Mouse (Mus musculus): ENCODE data around the gene Jup. TPM values are rescaled to one million over a fixed set of nuclear protein-coding genes. Genes with fewer than 3 reads are reported as not detected.
"Not testable (repeated sequence)": the region's sequence is repeated elsewhere in the genome, so short reads cannot be mapped to it uniquely, and the experiment has no call there.

Gene Jup
- polyA plus RNA-seq, 1 experiment from 2014 or later, result 41.8 TPM

DNA sequence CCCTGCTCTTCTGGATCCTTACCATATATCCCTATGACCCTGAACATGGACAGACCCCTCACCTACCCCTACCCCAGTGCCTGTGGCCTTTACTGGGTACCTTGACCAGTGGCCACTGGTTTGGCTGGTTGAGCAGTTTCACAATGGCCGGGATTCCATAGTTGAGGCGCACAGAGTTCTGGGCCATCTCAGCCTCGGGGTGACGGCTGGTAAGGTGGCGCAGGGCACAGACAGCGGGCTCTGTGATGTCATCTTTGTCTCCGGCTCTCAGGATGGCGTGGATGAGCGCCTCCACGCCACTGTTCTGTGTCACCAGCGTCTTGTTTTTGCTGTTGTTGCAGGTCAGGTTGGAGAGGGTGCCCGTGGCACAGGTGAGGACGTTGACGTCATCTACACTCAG lies 19.6 kb downstream of the Jup start:
- Histone ChIP-seq H3K36me3 (peaks cover 79% of the 10 kb centered on the region), H3K27ac (no peak overlapping the region)

DNA sequence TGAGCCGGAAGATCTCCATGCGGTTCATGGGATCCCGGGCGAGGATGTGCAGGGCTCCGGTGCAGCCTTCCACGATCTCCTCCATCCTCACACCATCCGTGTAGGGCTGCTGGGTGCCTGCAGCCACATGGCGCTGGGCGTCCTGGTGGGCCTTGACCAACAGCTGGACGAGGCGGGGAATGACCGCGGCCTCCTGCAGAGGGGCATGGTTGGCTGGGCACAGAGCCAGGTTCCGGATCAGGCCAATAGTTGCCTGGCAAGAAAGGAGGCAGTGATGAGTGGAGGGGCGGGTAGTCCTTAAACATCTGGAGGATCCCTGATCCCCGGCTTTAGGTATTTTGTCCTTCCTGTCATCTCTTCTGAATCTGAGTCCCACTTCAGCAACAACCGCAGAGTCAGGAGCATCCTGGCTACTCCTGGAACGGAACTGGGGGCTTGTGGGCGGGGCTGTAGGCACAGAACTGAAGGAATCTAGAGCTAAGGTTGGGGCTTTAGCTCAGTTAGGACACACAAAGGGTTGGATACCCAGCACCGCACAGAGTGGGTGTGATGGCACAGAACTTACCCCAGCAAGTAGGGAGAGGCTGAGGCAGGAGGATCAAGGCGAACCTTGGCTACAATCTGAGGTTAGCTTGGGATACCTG lies 20.7 kb downstream of the Jup start:
- no peak overlapping the region for H3K4me3 ChIP-seq
- no peaks in the 10 kb centered on the region for H3K9me3 ChIP-seq (replicated peaks)
- peaks cover 76% of the 10 kb centered on the region for H3K36me3 ChIP-seq
- no peak for DNase-seq (ENCODE audit: low spot score)
- no peaks in the 10 kb centered on the region for H3K27me3 ChIP-seq (ENCODE audit: low read depth, poor library complexity, severe bottlenecking)
- H3K4me1 ChIP-seq, result peaks cover 13% of the 10 kb centered on the region
- no peak overlapping the region for H3K27ac ChIP-seq
- 94% methylated on average over 21 of the region's 21 CpGs for WGBS

More for the DNA sequence above, 19.6 kb downstream of the Jup start:
- peaks cover 4% of the 10 kb centered on the region; the same call in 1 of the 2 replicates for H3K4me1 ChIP-seq
- H3K9me3 ChIP-seq (replicated peaks), result no peaks in the 10 kb centered on the region
- H3K4me3 ChIP-seq, result no peak overlapping the region
- DNase-seq (ENCODE audit: low spot score), result no peak
- H3K27me3 ChIP-seq (ENCODE audit: low read depth, poor library complexity, severe bottlenecking), result no peaks in the 10 kb centered on the region
- WGBS, result 95% methylated on average over 14 of the region's 14 CpGs

DNA sequence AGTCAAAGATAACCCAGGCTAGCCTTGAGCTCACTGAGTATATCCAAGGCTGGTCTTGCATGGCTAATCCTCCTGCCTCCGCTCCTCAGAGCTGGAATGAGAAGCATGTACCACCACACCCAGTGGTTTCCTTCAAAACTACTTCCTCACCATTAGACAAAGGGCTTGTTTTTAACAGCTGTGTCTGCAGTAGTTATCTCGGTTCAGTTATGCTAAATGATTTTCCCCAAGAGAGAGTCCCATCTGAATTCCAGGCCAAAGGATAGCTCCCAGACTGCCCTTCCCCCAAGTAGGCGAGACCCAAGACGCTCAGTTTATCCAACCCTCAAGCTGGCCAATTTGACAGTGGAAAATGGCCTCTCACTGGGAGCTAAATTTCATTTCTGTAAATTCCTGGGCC lies 21.6 kb downstream of the Jup start:
- no peak for DNase-seq (ENCODE audit: low spot score)
- H3K4me1 ChIP-seq, result peaks cover 21% of the 10 kb centered on the region
- WGBS, result 89% methylated on average over 4 of the region's 4 CpGs
- H3K27ac ChIP-seq, result no peak overlapping the region
- no peaks in the 10 kb centered on the region for H3K9me3 ChIP-seq (replicated peaks)
- no peaks in the 10 kb centered on the region for H3K27me3 ChIP-seq (ENCODE audit: low read depth, poor library complexity, severe bottlenecking)
- no peak overlapping the region for H3K4me3 ChIP-seq
- H3K36me3 ChIP-seq, result peaks cover 71% of the 10 kb centered on the region

GRCm38 (mm10) chr11:100375127-100375526 lies 22.4 kb downstream of the Jup start:
- Histone ChIP-seq H3K36me3 (peaks cover 69% of the 10 kb centered on the region), H3K27ac (no peak overlapping the region), H3K4me1 (peaks cover 27% of the 10 kb centered on the region), H3K4me3 (no peak overlapping the region), H3K9me3 (replicated peaks) (no peaks in the 10 kb centered on the region), H3K27me3 (ENCODE audit: low read depth, poor library complexity, severe bottlenecking) (no peaks in the 10 kb centered on the region)
- no peak for DNase-seq (ENCODE audit: low spot score)
- 87% methylated on average over 9 of the region's 9 CpGs for WGBS

- peak overlapping the region; percentile 5; the same call in 1 of the 2 replicates for H3K27ac ChIP-seq
- H3K27me3 ChIP-seq (ENCODE audit: low read depth, poor library complexity, severe bottlenecking), result no peaks in the 10 kb centered on the region
- H3K4me3 ChIP-seq, result no peak overlapping the region
- peaks cover 39% of the 10 kb centered on the region for H3K4me1 ChIP-seq
- H3K36me3 ChIP-seq, result peaks cover 47% of the 10 kb centered on the region
- H3K9me3 ChIP-seq (replicated peaks), result no peaks in the 10 kb centered on the region
- DNase-seq (ENCODE audit: low spot score), result no peak
- 76% methylated on average over 8 of the region's 8 CpGs for WGBS
Measured at GRCm38 (mm10) chr11:100371981-100372558, 25.5 kb downstream of the Jup start.

DNA sequence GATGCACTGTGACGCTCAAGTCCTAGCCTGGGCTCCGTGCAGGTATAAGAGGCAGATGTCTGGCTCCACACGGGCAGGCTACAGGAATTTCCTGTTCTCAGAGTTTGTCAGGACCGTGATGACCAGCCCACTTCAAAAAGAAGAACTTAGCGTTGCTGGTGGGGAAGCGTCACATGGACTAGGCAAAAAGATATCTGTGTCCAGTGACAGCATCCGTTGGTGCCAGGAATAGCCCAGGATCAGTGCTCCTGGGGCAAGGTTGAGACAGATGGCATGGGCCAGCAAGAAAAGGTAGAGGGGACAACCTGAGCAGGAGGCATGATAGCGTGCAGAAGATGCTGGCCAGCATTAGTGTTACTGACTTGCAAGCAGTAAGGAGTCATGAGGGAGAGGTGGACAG lies 27.7 kb downstream of the Jup start:
- H3K36me3 ChIP-seq, result peaks cover 29% of the 10 kb centered on the region
- no peaks in the 10 kb centered on the region for H3K9me3 ChIP-seq (replicated peaks)
- no peak for DNase-seq (ENCODE audit: low spot score)
- H3K4me1 ChIP-seq, result peaks cover 35% of the 10 kb centered on the region
- no peak overlapping the region for H3K27ac ChIP-seq
- 76% methylated on average over 8 of the region's 8 CpGs for WGBS
- H3K4me3 ChIP-seq, result no peak overlapping the region
- no peaks in the 10 kb centered on the region for H3K27me3 ChIP-seq (ENCODE audit: low read depth, poor library complexity, severe bottlenecking)

GRCm38 (mm10) chr11:100369145-100369544 lies 28.4 kb downstream of the Jup start:
- Histone ChIP-seq H3K36me3 (peaks cover 26% of the 10 kb centered on the region), H3K27me3 (ENCODE audit: low read depth, poor library complexity, severe bottlenecking) (peaks cover 2% of the 10 kb centered on the region)

GRCm38 (mm10) chr11:100362979-100363562 lies 34.5 kb downstream of the Jup start:
- Histone ChIP-seq H3K36me3 (no peaks in the 10 kb centered on the region), H3K27me3 (ENCODE audit: low read depth, poor library complexity, severe bottlenecking) (peaks cover 42% of the 10 kb centered on the region), H3K4me1 (peaks cover 12% of the 10 kb centered on the region), H3K4me3 (no peak overlapping the region), H3K9me3 (replicated peaks) (no peaks in the 10 kb centered on the region), H3K27ac (no peak overlapping the region)
- 22% methylated on average over 12 of the region's 12 CpGs for WGBS
- DNase-seq (ENCODE audit: low spot score), result peak; percentile 78

More at GRCm38 (mm10) chr11:100369145-100369544, 28.4 kb downstream of the Jup start:
- H3K4me1 ChIP-seq, result peaks cover 36% of the 10 kb centered on the region
- WGBS, result 66% methylated on average over 7 of the region's 7 CpGs
- DNase-seq (ENCODE audit: low spot score), result no peak
- no peak overlapping the region for H3K4me3 ChIP-seq
- no peak overlapping the region for H3K27ac ChIP-seq
- no peaks in the 10 kb centered on the region for H3K9me3 ChIP-seq (replicated peaks)

GRCm38 (mm10) chr11:100362209-100362978 lies 35.2 kb downstream of the Jup start:
- DNase-seq (ENCODE audit: low spot score), result peak; percentile 86
- Histone ChIP-seq H3K4me3 (no peak overlapping the region), H3K27ac (no peak overlapping the region), H3K4me1 (peaks cover 12% of the 10 kb centered on the region), H3K27me3 (ENCODE audit: low read depth, poor library complexity, severe bottlenecking) (peaks cover 49% of the 10 kb centered on the region), H3K36me3 (no peaks in the 10 kb centered on the region), H3K9me3 (replicated peaks) (no peaks in the 10 kb centered on the region)
- WGBS, result 16% methylated on average over 8 of the region's 8 CpGs

GRCm38 (mm10) chr11:100361059-100361458 lies 36.5 kb downstream of the Jup start:
- no CpG with 5 or more reads among the region's 13 CpGs for WGBS
- Histone ChIP-seq H3K4me1 (peaks cover 16% of the 10 kb centered on the region), H3K27me3 (ENCODE audit: low read depth, poor library complexity, severe bottlenecking) (peaks cover 63% of the 10 kb centered on the region)
- H3K4me3 ChIP-seq; H3K9me3 ChIP-seq (replicated peaks); H3K36me3 ChIP-seq; DNase-seq (ENCODE audit: low spot score); H3K27ac ChIP-seq: not testable (repeated sequence)

DNA sequence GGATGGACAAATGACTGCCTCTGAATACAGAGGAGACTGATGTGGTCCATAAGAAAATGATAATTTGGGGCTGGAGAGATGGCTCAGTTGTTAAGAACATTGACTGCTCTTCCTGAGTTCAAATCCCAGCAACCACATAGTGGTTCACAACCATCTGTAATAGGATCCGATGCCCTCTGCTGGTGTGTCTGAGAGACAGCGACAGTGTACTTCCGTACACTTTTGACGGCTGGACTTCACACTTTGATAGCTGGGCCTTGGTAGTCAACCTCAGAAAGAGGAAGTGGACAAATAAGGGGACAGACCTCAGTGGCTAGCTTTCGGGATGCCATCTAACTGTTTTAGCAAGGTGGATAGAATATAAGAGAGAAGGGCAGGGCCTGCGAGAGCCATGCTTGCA lies 37.4 kb downstream of the Jup start:
- no peaks in the 10 kb centered on the region for H3K36me3 ChIP-seq
- peaks cover 25% of the 10 kb centered on the region for H3K4me1 ChIP-seq
- no peak for DNase-seq (ENCODE audit: low spot score)
- H3K9me3 ChIP-seq (replicated peaks), result no peaks in the 10 kb centered on the region
- peaks cover 71% of the 10 kb centered on the region for H3K27me3 ChIP-seq (ENCODE audit: low read depth, poor library complexity, severe bottlenecking)
- WGBS, result 80% methylated on average over 6 of the region's 6 CpGs
- no peak overlapping the region for H3K27ac ChIP-seq
- H3K4me3 ChIP-seq, result no peak overlapping the region

- no peaks in the 10 kb centered on the region for H3K9me3 ChIP-seq (replicated peaks)
- H3K27ac ChIP-seq, result no peak overlapping the region
- no peak for DNase-seq (ENCODE audit: low spot score)
- peaks cover 23% of the 10 kb centered on the region for H3K4me1 ChIP-seq
- no peaks in the 10 kb centered on the region for H3K36me3 ChIP-seq
- no peak overlapping the region for H3K4me3 ChIP-seq
- 51% methylated on average over 5 of the region's 5 CpGs for WGBS
- peaks cover 87% of the 10 kb centered on the region for H3K27me3 ChIP-seq (ENCODE audit: low read depth, poor library complexity, severe bottlenecking)
Measured at GRCm38 (mm10) chr11:100357408-100357807, 40.2 kb downstream of the Jup start.

DNA sequence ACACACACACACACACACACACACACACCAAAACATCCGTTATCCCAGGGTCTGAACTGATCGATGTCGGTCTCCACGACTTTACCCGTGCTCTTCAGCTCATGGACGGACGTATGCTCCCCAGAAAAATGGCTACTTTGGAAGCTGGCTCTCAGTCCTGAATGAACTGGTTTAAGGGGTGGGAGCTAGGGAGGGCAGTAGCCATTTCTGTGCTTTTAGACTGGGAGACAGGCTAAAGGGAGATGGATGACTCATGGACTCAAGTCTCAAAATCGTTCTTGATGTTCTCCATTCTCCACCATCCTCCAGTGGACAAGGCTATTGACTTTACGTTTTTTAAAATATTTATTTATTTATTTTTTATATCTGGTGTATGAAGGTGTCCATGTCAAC lies 40.7 kb downstream of the Jup start:
- DNase-seq (ENCODE audit: low spot score), result no peak
- Histone ChIP-seq H3K4me3 (peak overlapping the region; percentile 56), H3K36me3 (no peaks in the 10 kb centered on the region), H3K27ac (no peak overlapping the region), H3K27me3 (ENCODE audit: low read depth, poor library complexity, severe bottlenecking) (peaks cover 89% of the 10 kb centered on the region), H3K9me3 (replicated peaks) (no peaks in the 10 kb centered on the region), H3K4me1 (peaks cover 29% of the 10 kb centered on the region)
- WGBS, result 28% methylated on average over 9 of the region's 9 CpGs
